Mouse (Mus musculus) lung, adult 18-20 months (tissue): ENCODE data around the gene Fyn.

Source experiments
- DNase-seq, 2 experiments: peaks; one replicate each; pipeline ENCODE4 v3.0.0; 2022; ENCODE audit warnings: mixed read lengths in 2 of 2

Gene Fyn

DNA sequence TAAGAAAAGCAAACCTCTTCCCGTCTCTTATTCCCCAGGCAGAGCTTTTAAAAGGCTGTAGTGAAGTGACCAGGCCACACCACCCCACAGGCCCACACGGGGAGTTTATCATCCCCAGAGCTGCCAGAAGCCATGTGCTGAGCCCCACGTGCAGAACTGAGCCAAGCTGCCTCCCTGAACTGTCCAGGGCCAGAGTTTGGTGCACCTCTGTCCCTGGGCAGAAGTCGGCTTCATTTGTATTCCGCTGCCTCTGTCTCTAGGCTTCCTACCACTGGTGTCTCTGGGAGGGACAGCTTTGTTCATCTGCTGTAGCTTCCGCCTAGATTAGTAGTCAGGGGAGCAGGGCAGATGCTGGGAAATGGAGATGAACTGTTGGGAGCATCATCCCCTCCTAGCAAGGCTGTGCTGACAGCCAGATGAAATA, 172.8 kb downstream of the Fyn start:
- DNase-seq, result no peak

DNA sequence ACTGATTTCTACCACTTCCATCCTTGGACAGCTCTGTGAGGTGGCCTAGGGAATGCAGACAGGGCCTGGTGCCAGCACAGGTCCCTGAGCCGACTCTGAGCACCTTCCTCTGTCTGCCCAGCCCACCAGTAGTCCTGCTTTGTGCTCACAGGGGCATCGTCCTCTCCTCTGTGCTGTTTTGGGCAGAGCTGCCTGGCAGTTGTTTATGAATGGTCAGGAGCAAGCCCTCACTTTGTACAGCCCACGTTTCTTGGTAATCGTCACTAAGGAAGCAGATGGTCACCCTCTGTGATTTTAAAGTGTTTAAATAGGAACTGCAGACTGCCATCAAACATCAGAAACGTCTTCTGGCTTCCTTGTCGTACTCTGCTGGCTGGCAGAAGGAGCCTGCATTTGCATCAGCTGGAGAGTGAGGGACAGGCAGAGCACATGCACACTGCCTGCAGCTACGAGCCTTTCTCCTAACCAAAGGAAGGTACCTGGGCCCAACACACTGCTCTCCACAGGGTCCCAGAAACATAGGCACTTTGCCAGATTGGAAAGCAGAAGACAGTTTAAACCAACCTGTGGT, 173.4 kb downstream of the Fyn start:
- DNase-seq, result no peak

DNA sequence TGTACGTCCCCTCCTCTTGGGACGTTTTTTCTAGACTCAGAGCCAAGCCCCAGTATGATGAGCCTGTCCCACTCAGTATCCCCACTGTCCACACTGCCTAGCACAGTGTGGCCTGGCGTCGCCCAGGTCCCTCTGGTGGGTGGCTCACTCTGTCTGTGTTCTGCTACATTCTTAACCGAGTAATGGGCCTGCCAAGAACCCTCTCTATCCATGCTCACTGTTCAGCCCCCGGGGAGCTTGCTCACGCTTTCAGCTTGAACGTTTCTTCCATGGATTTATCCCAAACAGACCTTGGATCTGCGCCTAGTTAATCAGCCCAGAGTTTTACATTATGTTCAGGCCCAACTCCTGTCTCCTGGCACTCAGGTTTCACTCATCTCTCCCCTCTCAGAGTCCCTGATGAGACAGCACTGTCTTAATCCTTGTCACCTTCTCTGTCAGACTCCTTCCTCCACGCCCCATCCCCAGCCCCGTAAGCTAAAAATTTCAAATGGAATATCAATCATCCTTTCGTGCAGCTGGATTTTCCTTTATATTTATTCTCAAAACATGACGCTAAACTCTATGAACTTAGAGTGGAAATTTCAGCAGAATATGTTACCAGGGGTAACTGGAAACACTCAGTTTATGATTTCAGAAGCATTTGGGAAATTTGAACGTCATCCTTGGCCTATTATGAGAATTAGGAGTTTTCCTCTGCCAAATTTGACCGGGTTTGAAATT, 174.0 kb downstream of the Fyn start:
- no peak for DNase-seq

DNA sequence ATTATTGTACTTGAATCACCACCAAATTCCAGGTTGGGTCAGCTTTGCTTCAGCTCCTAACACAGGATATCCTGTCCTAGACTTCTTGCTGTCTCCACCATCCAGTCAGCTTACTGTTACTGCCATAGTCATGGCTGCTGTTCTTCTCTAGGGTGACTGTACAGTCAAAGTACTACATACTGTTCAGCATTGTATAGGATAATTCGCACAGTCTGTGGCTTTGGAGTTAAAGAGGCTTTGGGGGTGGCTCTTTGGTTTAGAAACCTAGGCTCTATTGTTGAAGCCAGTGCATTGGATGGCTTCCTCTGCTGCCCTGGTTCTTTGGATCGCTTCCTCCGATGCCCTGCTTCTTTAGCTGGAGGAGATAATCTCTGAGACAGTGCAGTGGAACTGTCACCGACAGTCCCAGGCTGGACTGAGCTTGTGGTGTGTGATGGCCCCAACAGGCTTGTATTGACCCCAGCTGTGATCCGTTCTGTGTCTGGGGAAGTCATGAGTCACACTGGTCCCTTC, 174.7 kb downstream of the Fyn start:
- DNase-seq, result no peak

DNA sequence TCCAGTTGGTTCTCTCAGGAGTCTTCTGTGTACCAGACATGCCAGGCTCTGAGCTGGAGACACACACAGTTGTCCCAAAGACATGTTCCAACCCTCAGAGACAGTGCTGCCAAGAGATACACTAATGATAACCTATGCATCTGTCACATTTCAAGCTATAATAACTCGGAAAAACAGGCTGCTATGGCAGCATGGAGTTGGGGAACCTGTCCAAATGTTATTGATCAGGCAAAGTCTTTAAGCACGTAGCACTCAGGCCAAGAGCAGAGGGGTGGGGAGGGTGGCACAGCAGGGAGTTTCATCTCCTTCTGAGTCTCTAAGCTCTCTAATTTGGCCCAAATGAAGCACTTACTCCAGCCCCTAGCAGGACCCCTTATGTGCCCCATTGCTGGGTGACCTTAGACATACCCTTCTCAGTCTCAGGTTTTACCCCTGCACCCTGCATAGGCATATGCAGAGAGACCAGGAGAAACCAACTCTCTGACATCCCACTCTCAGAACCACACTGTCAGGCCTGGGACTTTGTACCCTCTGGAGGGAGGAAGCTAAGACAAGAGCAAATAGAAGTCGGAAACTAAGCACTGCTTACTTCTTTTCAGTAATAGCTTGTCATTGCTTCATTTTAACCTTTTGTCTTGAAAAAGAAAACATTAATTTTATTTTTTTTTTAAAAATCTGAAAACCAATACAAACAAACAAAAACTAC, 178.9 kb downstream of the Fyn start:
- no peak for DNase-seq

DNA sequence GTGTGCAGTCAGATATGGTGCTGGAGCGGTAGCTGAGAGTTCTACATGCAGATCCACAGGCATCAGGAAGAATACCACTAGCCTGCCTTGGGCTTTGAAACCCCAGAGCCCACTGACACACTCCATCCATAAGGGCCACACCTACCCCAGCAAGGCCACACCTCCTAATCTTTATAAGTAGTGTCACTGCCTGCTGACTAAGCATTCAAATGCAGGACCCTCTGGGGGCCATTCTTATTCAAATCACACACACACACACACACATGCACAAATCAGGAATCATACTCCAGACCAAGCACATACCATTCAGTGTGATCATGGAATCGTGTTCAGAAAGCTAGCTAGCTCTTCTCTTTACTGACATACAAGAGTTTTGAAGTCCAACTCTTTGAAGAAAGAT, 182.1 kb downstream of the Fyn start:
- DNase-seq, result no peak

DNA sequence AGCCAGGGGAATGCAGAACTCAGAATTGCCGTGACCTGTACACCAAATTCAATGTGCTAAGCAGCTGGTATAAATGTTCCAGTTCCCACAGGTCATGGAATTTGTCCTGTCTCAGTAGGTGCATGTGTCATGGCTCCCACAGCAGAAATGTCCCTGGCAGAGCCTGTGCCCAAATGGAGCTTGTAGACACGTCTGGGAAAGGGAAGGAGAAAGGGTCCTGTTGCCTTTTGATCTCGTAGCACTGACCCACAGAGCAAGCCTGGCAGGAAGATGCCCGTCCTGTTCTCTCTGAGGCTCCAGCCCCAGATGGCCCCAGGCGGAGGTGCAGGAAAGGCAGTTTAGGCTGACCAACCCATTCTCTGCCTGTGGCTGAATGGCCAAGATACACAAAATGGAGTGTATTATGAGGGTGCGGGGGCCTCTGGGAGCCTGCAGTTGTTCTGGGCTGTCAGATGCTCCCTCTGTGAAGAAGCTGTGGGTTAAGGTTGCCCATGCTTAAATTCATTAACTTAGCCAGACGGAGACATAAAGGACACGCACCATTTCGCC, 183.1 kb downstream of the Fyn start:
- DNase-seq, result no peak

DNA sequence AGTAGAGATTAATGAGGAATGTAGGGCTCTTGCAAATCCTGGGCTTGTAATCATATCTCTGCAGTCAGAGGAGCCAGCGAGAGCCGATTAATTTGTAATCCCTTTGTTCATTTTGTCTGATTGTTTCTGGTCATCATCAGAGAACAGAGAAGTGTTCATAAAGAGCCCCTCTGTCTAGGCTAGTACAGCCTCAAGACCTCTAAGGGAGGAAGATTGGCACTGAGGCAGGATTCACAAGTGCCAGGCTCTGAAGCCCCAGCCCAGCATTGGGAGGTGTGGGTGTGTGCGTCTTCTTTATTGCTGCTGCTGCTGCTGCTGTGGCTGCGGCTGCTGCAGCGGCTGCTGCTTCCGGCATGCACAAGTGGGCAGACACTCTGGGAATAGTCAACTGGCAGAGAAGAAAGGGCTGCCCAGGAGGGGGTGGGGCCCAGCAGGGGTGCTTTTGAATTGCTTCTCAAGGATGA, 183.7 kb downstream of the Fyn start:
- DNase-seq, result no peak

DNA sequence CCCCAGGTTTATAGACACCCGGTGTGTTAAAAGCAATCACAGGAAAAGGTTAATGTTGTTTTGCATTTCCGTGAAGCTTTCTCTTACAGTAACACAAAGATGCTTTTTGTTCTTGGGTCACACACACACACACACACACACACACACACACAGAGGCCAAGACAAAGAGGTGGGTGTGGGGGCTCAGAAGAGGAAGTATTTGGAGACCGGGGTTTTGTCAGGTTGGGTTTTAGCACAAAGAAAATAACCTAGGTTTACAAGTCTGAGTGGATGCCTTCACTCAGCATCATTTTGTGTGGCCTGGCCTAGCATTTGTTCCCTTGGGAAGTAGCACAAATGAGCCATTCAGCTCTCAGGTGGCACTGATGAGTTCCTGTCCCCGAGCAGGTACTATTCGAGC, 184.2 kb downstream of the Fyn start:
- no peak for DNase-seq

DNA sequence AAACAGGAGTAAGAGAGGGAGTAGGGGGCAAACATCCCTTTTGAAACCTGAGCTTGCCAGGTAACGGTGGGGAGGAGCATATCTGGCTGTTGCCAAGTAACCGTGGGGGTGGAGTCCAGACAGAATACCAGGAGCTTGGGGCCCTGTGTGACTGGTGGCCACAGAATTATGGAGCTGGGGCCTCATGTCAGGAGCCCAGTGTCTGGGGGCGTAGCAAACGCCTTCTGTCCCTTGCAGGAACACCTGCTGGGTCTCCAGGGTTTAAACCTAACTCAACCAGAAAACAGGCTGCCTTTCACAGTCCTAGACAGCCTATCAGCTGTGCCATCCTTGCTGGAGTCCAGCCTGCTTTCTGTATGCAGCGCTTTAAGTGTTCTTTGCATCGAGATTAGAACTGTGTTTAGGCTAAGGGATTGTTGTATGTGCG, 186.6 kb downstream of the Fyn start:
- peak; percentile 40 to 44 for DNase-seq

DNA sequence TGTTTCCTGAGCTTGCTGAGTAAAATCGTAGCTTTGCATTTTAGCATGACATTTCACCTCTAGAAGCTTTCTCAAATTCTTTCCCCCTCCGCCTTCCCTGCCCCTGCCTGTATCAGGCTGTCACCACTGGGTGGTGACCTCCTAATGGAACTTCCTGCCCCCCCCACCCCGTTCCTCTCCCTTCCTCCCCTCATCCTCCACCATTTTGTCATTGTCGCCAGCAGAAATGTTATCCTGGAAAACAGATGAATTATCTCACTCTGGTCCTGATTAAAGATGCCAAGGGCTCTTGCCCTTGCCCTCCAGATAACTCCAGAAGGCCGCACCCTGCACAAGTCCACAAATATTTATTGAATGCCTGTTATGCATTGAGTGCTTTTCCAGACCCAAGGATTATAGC, 187.1 kb downstream of the Fyn start:
- peak; percentile 51 to 54 for DNase-seq

DNA sequence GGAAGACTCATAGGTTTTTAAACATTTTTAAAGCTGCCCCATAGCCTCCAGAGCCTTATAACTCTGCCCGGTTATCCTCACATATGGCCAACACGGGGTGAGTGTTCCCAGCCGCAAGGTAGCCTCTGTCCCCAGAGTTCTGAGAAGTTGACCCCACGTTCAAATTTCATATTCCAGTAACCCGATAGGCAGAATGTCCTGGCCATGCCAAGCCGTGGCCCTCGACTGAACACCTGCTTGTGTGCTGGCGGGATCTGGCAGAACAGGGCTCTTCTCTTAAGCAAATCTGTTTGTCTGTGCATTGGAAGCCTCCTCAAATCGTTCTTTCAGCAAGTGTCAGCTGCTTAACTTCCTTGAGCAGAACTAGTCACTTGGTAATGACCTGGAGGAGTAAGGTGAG, 188.7 kb downstream of the Fyn start:
- no peak for DNase-seq

DNA sequence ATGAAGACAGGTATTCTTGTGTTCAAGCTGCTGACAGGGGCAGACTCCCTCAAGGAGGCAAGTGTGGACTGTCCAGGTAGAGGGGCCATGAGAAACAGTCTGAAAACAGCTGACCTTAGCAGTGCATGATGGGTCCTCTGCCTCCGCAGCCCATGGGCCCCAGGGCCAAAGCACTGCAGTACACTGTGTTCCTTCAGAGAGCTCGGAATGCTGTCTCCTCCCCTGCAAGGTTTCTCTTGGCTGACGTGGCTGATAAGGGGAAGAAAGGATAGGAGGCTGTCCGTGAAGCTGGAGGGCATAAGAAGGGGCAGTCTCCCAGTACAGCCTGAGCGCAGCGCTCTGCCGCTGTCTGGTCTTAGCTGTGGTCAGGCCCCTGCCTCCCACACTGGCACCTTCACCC, 189.2 kb downstream of the Fyn start:
- DNase-seq, result peak; percentile 75 to 82

DNA sequence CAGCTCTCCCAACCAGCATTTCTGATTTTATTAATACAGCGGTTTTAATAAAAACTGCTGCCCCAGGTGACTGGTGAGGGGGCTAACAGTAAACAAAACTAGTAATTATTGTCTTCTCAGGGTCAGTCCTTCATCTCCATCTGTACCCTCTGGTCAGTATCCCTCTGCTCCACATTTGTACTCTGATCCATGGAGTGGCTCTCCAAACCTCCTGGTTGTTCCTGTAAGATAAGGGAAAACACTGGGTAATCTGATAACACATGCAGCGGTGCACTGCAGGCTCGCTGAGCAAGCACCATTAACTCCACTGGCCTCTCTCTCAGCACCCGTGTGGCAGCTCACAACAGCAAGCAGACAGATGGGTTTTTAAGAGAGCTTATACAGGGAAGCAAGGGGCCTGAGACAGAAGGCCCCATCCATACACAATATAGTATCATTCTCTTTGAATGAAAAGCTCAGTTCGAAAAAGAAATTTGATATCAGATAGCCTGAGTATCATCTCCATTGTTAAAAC, 189.9 kb downstream of the Fyn start:
- DNase-seq, result peak in 1 of 2 experiments; percentile 33

DNA sequence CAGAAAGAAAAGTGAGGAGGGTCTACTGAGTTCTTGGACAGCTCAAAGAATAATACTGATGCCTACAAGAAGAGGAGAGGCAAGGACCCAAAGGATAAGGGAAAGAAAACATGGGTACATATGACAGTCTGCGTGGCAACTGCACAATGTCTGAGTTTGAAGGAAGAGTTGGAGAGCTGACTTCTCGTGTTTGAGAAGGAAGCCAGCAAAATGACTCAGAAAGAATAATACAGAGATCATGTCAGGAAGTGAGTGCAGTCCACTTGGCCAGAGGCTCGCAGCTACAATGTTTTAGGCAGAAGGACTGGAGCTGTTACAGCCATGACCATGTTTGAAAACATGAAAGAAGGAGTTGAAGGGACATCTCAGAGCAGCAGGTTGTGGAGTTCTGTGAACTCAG, 190.7 kb downstream of the Fyn start:
- DNase-seq, result no peak

DNA sequence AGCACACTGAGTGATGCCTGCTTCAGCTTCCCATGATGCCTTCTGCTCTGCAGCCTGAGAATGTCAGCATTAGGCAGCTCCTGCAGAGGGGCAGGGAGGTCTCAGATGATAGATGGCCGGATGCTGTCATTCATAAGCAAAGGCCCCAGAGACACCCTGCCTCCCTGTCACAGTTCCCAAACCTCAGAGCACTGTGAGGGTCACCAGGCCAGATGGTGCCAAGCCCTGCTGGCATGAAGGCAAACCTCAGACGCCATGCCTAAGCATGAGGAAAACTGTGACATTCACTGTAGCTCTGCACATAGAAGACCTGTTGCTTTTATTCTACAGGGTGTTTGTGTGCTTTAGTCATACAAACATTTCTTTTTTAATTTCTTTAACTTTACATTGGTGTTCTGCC, 193.7 kb downstream of the Fyn start:
- DNase-seq, result no peak

DNA sequence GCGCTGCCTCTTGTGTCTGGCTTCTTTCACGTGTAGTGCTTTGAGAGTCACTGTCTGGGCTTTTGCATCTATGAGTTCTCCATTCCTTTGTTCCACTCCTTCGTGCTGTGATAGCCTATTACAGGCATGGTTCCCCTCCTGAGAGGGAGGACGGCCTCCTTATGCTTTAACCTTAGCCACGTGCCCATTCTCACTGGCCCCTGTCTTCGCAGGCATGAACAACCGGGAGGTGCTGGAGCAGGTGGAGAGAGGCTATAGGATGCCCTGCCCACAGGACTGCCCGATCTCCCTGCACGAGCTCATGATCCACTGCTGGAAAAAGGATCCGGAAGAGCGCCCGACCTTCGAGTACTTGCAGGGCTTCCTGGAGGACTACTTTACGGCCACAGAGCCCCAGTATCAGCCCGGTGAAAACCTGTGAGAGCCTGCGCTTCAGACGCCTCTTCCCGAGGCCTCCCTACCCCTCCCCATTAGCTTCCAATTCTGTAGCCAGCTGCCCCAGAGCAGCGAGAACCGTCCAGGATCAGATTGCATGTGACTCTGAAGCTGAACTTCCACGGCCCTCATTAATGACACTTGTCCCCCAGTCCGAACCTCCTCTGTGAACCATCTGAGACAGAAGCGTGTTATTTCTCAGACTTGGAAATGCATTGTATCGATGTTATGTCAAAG, 195.0 kb downstream of the Fyn start:
- no peak for DNase-seq

DNA sequence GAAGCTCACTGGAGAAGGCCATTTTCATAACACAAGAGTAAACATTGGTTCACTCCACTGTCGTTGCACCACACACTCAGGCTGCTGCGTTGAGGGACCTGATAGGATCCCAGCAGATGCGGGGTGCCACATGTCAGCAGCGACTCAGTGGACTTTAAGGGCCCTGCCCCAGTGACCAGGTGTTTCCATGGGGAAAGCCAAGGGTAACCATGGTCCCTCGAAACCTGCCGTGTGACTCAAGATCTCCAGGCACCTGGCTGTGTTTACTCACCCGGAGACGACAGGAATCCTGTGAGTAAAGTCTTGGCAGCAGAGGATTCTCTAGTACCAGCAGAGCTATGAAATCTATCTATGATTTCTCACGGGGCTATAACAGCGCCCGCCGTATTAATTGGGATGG, 198.2 kb downstream of the Fyn start:
- peak; percentile 45 to 72 for DNase-seq

DNA sequence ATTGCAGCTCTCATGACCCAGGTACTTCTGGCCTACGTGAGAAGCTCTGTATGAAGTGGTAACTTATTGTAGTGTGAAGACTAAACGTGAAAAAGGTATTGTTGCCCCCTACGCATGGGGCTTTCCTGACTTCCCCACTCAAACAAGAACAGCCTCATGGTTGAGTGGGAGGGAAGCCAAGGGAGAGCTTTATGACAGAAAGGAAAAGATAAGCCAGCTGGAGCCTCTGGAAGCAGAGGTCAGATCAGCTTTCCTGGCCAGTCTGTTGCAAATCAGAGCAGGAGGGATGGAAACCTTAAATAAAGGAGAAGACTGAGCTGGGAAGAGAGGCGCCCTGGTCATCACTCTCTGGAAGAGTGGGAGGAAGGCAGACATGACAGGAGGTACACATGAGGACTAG, 200.3 kb downstream of the Fyn start:
- no peak for DNase-seq

DNA sequence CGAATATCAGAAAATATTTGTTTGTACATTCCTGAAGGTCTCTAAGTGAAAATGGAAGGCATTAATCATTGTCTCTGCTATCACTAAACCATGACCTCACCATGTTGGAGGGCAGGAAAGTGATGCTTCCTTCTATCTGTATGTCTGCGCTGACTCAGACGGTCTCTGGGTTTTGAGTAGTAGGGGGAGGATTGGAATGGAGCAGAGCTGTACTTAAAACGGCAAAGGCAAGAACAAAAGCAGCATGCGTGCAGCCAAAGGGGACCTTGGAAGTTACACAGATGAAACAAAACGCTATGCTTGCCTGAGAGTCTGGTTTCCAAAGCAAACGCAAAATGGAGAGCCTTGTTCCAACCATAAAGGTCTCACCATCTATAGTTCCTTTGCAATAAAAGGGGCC, 202.4 kb downstream of the Fyn start:
- no peak for DNase-seq

DNA sequence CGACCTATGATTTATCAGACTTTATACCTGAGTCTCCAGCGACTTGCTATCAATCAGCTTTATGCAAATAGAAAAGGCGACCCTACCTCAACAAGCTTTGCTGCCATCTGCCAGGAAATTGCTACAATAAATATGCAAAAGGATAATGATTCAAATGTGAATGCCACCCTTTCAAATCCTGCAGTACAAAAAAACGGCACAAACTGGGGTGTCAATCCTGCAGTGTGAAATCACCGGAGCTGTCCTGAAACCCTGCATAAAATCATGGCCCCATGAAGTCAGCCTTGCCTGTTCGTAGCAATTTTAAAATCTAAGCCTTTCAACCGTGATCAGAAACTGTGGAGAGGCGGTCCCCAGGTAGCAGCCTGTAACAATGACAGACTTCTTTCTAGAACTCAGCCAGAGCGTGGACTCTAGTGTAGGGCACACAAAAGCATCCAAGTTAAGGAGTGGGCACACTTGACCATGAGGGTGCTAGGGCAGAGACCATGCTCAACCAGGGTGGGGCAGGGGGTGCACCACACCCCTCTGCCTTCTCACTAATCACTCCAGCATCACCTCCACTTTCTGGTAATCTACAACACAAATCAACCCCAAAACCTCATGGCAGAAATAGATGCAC, 203.5 kb downstream of the Fyn start:
- DNase-seq, result no peak

DNA sequence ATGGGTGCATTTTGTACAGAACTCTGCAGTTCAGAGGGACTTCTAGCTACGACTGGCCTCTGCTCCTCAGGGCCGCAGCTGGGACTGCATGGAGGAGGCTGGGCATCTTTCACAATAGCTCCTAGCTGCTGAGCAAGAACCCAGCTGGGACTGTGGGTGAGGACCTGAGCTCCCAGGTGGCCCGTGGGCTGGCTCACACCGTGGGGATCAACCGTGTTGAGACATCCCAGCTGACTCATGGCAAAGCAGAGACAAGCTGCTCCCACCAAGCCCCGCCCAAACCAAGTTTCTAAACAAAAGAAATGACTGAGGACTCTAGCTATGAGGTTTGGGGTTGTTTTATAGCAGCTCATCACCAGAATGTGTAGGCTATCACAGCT, 204.0 kb downstream of the Fyn start:
- peak in 1 of 2 experiments; percentile 25 for DNase-seq
